Mouse (Mus musculus) erythroid progenitor cell, adult 5-6 weeks (primary cell): ENCODE results near the gene Qsox2. TPM values are rescaled to one million over a fixed set of nuclear protein-coding genes. Genes with fewer than 3 reads are reported as not detected.

Source experiments
- ATAC-seq: replicated peaks from 2 replicates; pipeline ENCODE4 v1.8.0; 2016; ENCODE audit warnings: moderate number of reproducible peaks, mild to moderate bottlenecking, moderate TSS enrichment, inconsistent platforms; ENCODE audit not compliant: poor library complexity, low FRiP score, severe bottlenecking
- total RNA-seq, 2 experiments: library from RNA; stranded (forward) in 1 of 2; stranded (reverse) in 1 of 2; fragments of 150-400 nt in 1 of 2; fragments of 186-747, 209-891 nt in 1 of 2; gene quantifications; 2 replicates each; pipeline versions ENCODE4 v1.2.3 to v1.2.4; 2015 to 2017; ENCODE audit warnings: low replicate concordance in 2 of 2

Qsox2 gene
- 1.8 and 4.6 TPM in 2 replicates for total RNA-seq (2015; ENCODE audit: low replicate concordance)
- total RNA-seq (2017; ENCODE audit: low replicate concordance), result 2.7 and 4.7 TPM in 2 replicates

DNA sequence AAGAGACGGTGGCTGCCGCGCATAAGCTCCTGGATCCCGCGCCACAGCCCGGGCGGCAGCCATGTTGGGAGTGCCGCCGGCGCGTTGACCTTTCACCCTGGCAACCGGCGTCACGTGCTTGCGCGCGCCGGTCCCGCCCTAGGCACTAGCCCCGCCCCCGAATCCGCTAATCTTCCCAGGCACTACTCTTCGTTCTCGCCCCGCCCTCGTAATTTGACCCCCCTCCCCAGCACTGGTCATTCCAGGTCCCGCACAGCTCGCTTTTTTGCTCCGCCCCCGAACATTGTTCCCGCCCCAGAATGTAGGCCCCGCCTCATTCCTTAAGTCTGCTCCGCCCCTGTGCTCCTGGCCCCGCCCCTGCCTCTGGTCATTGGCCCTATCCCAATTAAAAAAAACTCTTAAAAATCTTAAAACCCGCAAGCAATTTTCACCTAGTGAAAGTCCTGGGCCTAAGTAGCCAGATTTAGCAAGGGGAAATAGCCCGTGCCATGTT lies at the start of gene Qsox2:
Gene Qsox2, minus strand, starts transcription at position 236 of the 493 bp plus-strand sequence.
- peak; percentile 88 for ATAC-seq

DNA sequence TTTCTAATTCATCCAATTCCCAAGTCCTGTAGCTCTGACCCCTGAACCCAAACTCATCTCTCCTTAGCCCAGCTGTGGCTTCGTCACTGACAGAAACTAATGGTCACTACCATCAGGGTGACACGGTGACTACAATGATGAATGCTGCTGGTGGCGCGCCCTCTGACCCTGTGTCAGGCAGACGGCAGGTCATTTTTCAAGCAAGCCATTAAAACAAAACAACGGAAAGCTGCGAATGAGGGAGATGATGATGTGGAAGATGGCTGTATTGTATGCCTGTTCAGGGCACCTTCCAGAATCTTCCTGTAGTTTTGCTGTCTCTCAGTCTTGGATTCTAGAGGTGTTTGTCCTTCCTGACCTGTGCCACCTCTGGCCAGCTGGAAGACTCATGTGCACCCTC lies 49.1 kb upstream of the Qsox2 start:
- no peak for ATAC-seq

- no peak for ATAC-seq
Measured at GRCm38 (mm10) chr2:26285804-26286203, 48.5 kb upstream of the Qsox2 start.

DNA sequence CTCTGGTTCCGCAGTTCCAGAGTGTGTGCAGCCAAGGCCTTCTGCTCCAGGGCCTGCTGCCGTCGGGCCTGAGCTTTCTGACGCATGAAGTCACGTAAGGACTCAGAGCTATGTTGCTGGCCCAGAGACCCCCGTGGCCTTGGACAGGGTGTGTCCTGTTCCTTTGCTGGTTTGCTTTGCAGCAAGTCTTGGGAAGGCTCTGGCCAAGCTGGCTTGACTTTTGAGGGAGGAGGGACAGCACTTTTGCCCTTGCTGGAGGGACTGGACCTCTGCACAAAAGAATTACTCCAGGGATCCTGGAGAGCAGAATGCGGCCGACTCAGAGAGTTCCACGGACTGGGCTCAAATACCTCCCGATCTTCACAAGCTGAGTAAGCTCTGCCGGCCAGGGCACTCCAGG lies 43.3 kb upstream of the Qsox2 start:
- 0 out of 2 replicates have a peak, but pooled peaks have one; percentile 16 for ATAC-seq

- ATAC-seq, result no peak
Measured at GRCm38 (mm10) chr2:26279712-26280111, 42.4 kb upstream of the Qsox2 start.

DNA sequence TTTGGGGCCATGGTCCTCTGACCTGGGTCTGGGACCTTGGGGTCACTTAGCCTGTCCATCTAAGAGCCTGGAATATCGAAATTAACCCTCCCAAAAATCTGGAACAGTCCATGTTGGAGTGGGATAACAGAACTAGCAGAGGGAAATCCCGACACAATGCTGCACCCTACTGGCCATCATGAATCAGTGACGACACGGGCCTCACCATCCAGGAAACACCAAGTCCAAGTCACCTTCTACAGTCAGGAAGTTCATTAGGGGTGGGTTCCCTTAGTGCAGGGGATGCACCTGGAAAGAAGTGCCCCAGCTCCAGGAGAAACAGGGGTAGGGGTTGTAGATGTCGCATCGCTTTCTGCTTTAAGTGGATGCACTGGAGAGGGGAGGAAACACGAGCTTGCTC lies 36.3 kb upstream of the Qsox2 start:
- no peak for ATAC-seq

GRCm38 (mm10) chr2:26268216-26268615 lies 30.9 kb upstream of the Qsox2 start:
- ATAC-seq, result no peak

GRCm38 (mm10) chr2:26266066-26266742 lies 28.9 kb upstream of the Qsox2 start:
- no peak for ATAC-seq

- ATAC-seq, result no peak
Measured at GRCm38 (mm10) chr2:26265095-26265494, 27.8 kb upstream of the Qsox2 start.

DNA sequence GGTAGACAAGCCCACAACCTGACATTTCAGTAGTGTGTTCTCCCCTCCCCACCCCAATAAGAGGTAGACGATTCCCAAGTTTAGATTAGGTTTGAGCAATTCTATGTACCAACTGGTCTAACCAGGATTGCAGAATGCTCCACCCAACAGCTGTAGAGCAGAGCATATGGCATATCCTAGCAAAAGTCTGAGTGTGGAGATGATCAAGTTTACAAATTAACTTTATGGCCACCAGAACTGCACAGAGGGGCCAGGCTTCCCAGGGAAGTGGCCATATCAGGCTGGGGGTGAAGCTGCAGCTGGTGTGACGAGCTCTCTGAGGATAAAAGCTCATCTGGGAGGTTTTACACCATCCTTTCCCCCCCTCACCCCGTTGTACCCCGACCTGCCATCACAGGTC lies 27.3 kb upstream of the Qsox2 start:
- ATAC-seq, result no peak

GRCm38 (mm10) chr2:26257315-26258096 lies 20.2 kb upstream of the Qsox2 start:
- ATAC-seq, result no peak

DNA sequence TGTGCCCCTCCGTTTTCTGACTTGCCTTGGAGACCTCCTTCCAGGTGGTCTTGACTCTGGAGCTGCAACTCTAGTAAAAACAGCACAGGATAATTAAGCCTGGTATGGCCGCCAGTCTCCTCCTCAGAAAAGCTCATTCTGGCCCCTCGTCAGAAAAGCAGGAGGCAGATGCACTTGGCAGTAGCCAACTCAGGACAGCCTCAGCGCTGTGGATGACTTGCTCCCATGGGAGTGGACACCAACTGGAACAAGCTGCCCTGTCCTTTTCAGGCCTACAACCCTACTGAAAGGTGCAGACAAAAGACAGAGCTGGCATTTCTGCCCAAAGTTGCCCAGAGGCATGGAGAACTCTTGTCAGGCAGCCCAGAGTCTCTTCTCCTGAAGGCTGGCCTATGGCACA lies 17.5 kb upstream of the Qsox2 start:
- no peak for ATAC-seq

- ATAC-seq, result no peak
Measured at GRCm38 (mm10) chr2:26252514-26253206, 15.3 kb upstream of the Qsox2 start.

- ATAC-seq, result no peak
Measured at GRCm38 (mm10) chr2:26247531-26247930, 10.2 kb upstream of the Qsox2 start.

DNA sequence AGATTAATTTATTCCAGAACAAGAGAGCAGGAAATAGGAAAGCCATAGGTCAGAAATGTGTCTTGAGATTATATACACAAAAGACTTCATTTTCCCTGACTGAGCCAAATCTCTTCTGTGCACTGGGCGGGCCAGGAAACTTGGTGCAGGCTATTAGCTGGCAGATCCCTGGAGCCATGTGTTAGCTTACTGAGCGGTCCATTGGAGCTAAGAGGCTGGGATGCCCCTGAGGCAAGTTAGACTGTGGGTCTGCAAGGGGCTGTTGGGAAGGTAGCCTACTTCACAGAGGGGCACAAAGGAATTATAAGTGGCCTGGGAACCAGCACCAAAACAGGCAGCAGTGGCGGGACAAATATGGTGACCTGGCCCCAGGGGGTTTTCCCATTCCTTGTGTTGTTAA lies 3.5 kb upstream of the Qsox2 start:
- ATAC-seq, result no peak

DNA sequence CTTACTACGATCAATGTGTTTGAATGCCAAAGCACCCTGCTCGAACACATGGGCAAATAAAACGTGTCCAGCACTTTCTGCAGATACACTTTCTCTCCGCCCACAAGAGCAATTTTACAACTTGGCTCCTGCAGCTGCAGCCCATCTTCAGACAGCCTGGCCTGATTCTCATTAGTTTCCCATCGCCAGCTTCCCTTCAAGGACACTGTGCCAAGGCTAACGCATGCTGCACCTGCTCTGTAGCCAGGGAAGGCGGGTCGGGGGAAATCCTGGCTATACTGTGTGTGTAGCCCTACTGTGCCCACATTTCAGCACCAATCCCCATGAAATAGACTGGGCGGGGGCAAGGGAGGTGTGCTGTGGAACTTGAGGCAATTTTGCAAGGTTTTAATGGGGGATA lies 3.0 kb upstream of the Qsox2 start:
- no peak for ATAC-seq

- ATAC-seq, result peak; percentile 40
Measured at GRCm38 (mm10) chr2:26236681-26237289, 540 bp downstream of the Qsox2 start.

- no peak for ATAC-seq
Measured at GRCm38 (mm10) chr2:26234771-26235170, 2.6 kb downstream of the Qsox2 start.

DNA sequence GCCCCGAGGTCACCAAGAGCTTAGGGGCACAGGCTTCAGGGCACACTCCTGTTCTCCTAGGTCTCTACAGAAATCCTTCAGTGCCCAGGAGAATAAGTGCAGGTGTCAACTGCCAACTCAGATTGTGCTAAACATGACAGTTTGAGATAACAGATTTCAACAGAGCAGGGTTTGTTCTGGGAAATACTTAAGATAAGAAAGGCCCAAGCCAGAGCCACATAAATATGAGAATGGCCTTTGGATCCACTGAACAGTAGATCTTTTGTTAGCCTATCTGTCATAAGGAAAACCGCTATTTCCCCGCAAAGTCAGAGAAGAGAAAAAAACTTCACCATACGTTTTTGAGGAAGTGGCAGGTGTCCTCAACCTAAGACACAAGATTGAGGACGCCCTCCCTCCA lies 3.1 kb downstream of the Qsox2 start:
- ATAC-seq, result no peak

DNA sequence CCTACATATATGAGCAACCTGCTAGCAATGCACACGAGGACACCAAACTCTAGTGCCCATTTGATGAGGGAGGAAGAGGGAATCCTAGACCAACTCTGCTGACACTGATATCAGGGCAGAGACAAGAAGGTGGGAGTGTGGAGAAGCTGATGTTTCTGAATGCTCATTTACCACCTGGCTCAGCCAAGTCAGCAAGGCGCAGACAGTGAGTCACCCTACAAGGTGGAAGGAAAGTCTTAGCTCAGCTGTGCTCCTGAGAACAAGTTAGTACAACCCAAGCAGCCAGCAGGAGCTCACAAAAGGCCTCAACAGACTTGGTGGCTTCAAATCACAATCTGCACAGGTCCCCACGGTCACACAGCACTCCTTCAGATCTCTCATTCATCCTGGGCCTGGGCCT lies 6.0 kb downstream of the Qsox2 start:
- ATAC-seq, result no peak
